Mouse (Mus musculus): Measurements from ENCODE around the gene Pdgfb.

Gene Pdgfb

DNA sequence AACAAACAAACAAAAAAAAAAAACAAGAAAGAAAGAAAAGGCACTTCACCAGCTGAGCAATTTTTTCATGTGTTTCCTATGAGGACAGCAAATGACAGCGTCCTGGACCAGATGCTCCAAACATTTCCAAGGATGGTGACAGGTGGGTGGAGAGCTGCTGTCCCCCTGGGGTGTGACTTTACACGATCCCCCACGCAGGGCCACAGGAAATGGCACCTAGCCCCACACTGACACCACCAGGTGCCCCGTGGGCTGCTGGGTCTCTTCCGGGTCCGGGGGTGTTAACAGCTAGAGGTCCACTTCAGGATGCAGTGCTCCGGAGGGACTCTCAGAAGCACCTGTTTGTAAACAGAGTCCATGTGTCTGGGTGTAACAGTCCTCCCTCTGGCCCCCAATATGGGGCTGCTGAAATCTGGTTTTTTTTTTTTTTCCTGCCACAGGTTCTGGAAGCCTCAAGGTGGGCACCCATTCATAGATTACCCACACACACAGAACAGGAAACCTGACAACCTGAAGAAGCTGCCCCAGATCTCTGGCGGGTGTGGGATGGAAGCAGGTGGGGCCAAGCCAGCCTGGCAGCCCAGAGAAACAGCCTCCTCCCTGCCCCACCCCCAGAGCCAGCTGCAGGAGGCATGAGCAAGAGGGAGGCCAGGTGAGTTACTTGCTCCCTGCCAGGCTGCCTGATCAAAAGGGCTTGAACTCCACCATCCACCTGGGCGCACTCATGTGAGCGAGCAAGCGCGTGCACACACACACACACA lies 5.2 kb downstream of the Pdgfb start:
- no peak for DNase-seq (ENCODE audit: low spot score in 2 of 2)

DNA sequence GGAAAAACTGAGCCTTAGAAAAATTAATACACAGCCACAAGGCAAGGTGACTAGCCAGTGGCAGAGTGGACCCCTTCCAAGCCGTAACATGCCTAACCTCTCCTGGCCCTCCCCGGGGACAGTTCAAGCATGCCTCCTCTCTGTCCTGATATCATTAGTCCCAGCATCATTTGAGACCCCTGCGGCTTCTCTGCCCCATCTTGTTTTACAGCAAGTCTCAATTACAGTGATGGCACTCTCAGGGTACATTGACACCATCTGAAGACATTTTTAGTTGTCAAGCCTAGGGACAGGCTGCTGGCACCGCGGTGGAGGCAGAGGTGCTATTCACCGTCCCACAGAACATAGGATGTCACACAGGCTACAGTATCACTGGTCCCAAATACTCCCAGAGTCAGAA lies 6.3 kb downstream of the Pdgfb start:
- no peak for DNase-seq (ENCODE audit: low spot score in 2 of 2)

DNA sequence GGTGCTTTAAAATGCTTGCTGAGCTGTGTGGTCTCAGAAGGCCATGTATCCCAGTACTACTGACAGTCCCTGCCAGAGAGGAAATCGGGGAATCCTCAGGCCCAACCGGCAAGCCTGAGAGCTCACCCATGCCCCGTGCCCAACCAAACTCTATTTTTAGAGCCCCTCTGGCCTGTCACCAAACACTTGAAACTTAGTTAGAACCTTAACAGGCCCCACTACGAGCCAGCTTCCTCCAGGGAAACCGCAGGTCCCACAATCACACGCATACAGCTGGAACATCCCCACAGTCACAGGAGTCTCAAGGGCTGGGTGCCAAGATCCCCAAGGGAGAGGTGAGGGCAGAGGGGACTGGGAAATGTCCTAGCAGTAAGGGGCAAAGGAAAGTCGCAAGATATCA lies 8.6 kb downstream of the Pdgfb start:
- DNase-seq (ENCODE audit: low spot score in 2 of 2) = no peak

DNA sequence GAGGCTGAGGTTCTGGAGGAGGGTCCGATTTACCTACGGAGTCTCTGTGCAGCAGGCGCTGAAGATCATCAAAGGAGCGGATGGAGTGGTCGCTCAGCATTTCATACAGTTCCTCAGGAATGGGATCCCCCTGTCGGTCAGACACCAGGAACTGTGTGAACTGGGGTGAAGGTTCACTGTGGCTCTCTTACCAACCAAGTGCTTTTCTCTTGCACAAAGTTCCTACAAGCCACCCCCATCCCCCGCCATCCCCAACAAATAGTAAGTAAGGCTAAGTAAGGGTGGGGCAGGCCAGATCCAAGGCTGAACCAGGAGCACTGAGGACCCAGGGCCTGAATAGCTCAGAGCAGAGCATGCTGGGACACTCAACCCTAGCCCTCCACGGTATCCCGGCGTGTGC lies 9.3 kb downstream of the Pdgfb start:
- no peak for DNase-seq (ENCODE audit: low spot score in 2 of 2)

DNA sequence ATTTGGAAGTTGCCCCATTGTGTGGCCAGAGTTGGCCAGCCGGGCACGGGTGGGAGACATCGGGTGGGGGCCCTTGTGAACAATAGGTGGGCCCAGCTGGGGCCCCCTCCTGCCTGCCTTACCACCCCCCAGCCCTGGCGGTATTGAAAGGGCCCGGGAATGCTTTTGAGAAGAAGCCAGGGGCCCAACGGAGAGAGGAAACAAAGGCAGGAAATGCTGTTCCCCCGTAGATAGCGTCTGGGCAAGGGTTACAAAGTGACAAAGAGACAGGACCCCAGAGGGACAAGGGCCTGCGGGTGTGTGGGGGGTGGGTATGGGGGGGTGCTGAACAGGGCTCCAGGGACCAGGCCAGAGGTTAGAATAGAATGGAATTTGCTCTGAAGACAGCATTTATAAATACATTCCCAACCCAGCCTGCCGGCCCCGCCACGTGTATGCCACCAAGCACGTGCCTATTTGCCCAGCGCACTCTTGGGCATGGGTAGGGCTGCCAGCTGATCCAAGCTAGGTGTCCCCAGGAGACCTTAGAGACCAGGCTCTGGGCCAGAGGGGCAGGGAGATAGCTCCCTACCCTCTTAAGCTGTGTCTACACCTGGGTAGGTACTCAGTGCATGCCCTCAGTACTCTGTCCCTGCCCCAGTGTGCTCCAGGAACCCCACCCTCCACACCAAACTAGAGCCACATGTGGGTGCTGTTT lies 10.0 kb downstream of the Pdgfb start:
- no peak for DNase-seq (ENCODE audit: low spot score in 2 of 2)

DNA sequence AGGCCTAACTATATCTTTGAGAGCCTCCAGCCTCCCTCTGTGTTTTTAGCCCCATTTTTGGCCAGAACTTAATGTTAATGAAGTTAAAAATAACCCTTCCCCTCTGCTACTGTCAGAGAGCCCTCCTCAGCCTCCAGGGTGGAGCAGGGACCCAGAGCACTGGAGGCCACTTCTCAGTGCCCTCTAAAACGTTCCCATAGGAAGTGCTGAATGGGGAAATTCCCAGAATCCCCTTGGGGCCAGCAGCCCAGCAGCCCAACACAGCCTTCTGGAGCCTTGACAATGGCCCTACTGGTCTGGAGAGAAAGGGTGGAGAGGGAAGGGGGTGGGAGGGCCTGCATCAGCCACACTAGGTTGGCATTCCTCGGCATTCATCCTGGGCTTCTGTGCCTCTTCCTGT lies 11.2 kb downstream of the Pdgfb start:
- DNase-seq (ENCODE audit: low spot score in 2 of 2) = no peak

DNA sequence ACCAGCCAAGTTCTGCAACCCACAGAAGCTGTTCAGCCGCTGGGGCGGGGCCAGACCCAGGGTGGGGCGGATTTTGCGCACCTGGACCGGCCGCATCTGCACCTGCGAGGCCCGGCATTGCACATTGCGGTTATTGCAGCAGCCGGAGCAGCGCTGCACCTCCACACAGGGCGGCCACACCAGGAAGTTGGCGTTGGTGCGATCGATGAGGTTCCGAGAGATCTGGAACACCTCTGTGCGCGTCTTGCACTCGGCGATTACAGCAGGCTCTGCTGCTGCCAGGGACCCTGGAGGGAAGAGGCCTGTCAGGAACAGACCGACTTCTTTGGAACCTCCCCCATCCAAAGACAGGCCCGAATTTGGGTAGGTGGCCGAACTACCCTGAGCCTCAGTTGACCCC lies 13.2 kb downstream of the Pdgfb start:
- DNase-seq (ENCODE audit: low spot score in 2 of 2) = no peak

DNA sequence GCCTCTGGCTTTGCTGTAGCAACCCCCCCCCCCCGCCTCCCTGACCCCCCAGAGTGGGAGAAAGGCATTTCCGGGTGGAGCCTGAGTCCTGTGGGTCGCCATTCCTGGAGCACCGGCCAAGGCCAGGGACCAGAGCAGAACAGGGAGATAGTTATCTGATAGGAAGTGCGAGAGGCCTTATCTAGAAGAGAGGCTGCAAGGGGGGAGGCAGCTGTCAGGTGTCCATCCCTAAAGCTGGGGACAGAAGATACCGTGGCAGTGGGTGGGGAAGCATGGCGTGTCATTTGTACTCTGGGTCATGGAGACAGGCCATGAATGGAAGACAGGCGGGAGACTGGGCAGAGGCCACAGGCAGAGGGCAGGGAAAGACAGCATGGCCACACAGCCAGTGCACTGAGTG lies 14.1 kb downstream of the Pdgfb start:
- DNase-seq (ENCODE audit: low spot score in 2 of 2) = no peak

DNA sequence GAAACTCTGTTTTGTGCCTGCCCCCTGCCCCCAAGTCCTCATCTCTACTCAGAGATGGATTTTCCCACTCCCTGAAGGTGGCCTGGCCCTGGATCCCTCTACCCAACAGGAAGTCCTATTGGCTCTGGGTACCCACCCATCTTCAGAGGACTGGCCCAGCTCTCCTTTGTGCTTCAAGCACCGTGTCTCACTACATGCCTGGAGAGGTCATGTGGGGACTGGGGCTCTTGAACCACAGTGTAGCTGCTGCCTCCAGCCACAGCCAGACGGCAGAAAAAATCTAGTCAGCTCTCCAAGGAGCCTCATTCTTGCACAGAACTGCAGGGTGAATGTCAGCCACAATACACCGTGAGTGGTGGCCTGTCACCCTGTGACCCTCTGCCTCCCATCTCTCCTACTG lies 16.8 kb downstream of the Pdgfb start:
- no peak for DNase-seq (ENCODE audit: low spot score in 2 of 2)

DNA sequence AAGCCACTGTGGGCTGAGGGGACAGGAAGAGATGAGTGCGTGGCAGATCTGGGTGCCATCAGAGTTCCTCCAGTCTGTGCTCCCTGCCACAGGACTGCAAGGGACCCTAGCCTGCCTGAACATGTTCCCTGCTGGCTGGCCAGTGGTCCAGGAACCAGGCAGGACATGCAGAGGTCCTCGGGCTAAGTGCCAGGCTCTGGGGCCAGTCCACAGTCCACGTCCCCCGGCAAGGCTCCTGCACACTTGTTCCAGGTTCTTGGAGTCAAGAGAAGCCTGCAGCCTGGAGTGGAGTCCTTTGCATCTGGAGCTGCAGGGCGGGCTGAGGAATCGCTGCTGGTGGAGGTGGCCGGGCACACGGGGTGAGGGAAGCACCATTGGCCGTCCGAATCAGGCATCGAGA lies 18.0 kb downstream of the Pdgfb start:
- no peak for DNase-seq (ENCODE audit: low spot score in 2 of 2)

DNA sequence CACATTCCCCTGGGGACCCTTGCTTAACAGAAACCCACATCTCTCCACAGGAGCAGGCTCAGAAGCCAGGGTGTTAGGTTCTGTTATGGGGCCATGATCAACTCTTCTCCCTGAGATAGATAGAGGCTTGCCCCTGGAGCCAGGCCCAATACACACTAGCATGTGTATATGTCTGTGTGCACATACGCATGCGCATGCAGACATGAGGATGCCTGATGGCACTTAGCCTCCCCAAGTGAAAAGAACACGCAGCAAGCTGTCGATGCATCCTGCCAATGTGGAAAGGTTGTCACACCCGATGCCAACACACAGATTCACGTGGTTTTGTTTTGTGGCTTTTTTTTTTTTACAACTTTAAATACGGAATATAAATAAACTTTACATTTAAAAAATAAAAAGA lies 19.2 kb downstream of the Pdgfb start:
- no peak for DNase-seq (ENCODE audit: low spot score in 2 of 2)

DNA sequence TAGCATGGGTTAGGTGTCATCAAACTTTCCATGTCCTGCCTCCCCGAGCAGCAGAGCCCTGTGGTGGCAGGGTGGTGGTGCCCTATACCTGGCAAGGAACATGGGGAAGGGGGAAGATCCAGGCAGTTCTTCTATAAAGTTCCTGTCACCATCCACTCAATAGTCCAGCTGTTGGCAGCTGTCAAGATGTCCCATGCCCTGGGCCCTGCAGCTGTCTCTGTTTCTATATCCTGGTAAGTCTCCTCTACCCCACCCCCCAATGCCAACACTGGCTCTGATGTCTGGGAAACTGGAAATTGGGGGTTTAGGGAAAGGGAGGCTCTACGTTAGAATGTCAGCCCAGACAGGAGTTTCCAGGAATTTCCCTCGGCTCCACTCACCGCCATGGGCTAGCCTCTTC lies 20.2 kb downstream of the Pdgfb start:
- no peak for DNase-seq (ENCODE audit: low spot score in 2 of 2)

DNA sequence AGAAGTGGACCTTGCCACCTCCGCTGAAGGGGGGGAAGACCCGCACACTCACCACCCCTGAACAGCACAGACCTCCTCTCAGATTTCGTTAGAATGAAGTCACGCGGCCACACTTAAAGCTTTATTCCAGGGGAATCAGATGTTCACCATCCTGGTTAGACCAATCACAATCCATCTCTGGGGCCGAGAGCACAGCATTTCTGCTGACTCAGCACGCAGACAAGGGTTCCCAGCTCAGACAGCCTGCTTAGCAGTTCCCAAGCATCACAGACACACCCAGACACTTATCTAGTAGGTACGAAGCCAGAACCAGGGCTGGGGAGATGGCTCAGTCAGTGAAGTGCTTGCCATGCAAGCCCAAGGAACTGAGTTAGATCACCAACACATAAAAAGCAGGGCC lies 28.6 kb downstream of the Pdgfb start:
- DNase-seq (ENCODE audit: low spot score in 2 of 2) = no peak

DNA sequence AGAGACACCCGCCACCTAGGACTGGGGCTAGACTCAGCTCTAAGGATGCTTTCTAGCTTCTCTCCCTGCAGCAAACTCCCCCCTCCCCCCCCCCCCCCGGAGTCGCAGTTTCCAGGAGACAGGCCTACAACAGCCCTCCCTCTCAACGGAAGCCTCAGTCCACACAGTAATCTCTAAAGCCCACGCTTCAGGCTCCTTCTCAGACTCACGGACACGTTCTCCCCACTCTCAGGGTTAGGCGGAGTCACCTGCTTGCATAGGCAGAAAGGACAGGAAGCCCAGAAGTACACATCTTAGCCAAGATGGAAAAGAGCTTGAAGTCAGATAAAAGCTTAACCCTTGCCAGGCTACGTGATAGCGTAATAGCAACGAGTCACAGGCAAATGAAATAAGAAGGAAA lies 29.3 kb downstream of the Pdgfb start:
- no peak for DNase-seq (ENCODE audit: low spot score in 2 of 2)

DNA sequence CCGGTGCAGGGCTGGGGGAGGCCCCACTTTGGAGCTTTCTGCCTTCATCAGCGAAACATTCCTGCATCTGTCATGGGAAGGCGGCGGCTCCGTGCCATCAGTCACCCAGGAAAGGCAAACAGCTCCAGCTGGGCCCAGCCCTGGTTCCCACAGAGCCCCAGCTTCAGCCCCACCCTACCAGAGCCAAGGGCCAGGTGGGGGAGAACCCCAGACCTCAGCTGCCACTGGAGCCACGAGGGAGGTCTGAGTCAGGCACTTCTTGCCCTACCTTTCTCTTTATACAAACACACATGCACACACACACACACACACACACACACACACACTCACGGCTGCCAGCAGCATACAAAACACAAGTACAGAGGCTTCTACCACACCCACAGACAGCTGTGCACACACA lies 30.6 kb downstream of the Pdgfb start:
- DNase-seq (ENCODE audit: low spot score in 2 of 2) = no peak

DNA sequence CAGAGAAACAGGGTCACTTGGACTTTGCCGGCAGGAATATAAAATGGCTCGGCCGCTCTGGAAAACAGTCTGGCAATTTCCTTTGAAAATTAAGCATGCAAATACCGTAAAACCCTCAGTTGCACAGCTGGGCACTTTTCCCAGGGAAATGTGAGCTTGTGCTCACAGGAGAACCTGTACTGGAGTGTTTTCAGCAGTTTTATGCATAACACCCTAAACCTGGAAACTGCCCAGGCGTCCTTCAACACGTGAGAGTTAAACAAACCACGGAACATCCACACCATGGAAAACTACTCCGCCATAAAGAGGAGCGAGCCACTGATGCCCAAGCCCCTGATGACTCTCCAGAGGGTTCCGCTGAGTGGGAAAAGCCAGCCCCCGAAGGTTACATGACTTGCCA lies 34.1 kb downstream of the Pdgfb start:
- no peak for DNase-seq (ENCODE audit: low spot score in 2 of 2)

DNA sequence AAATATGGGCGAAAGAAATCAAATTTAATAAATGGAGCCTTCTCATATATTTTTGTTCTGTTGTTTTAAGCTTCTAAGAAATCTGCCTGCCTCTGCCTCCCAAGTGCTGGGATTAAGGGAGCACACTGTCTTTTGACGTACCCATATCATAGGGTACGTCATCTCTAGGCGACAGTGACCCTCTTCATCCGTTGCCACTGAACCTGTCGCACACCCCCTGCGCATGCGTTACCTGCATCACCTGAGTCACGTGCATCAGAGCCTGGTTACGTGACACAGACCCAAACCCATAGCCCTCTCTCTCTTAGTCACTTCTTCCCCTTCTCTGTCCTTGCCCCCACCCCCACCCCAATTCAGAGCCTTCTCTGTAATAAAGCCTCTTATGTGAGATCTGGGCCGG lies 42.6 kb downstream of the Pdgfb start:
- DNase-seq (ENCODE audit: low spot score in 2 of 2) = no peak

DNA sequence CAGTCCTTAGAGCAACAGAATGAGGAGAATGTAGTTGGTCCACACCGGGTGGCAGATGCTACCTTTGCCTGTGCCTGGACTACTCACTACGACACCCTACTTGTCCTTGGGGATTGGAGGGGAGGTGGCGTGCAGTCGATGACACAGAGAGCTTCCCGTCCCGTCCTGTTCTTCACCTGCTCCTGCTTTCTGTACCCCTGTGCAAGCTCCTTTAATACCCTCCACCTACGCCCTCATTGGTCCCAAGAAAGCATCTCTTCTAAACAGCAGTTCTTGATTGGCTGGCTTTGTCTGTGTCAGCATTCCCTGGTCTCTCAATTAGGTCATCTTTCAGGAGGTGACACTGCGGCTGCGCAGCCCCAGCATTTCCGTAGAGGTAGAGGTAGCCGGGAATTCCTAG lies 43.8 kb downstream of the Pdgfb start, which contains the start of gene Cbx7:
Gene Cbx7 (minus strand): TSS at position 180 of the 400 bp plus-strand sequence.
- DNase-seq (ENCODE audit: low spot score in 2 of 2) = no peak

DNA sequence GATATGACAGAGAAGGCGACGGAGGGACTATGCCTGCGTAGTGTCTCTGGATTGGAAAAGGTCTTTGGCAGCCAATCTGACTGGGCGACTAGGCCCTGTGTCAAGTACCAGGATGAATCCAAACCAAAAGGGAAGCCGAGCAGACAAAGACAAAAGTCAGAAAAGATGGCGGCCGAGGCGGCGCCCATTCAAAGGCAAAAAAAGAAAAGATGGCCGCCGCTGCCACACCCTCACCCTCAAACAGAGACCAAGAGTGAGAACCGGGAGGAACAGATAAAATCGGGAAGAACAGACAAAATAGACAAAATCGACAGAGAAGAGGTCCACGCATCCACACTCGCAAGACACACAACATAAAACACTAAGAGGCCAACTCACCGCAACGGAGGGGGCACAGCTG lies 44.3 kb downstream of the Pdgfb start:
- DNase-seq (ENCODE audit: low spot score in 2 of 2) = no peak

DNA sequence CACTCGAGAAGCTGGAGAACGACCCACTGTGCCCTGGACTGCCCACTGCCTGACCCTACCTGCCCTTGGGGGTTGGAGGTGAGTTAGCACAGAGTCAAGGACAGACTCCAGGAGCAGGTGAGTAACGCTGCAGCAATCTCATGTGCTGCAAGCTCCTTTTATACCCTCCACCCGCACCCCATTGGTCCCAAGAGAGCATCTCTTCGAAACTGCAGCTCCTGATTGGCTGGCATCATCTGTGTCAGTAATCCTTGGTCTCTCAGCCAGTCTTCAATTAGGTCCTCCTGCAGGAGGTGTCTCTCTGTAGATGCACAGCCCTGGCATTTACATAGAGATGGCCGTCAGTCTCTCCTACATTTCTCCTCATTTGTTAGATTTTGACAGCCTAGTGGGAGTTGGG lies 47.4 kb downstream of the Pdgfb start:
- DNase-seq (ENCODE audit: low spot score in 2 of 2) = no peak

DNA sequence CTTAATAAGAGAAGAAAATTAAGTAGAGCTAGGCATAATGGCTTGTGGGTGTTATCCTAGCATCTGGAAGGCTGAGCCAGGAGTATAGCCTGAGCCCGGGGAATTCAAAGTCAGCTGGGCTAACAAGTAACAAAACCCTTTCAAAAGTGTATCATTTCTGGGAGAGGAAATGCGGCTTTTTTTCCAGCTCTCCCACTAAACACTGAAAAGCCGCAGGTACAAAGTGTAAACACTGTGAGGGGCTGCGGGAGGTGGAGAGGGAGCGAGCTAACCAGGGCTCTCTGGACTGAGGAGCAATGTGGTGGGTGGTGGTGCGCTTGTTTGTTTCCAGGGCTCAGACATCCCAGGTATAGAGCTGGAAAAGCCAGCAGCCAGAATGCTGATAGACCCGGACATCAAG lies 50.4 kb downstream of the Pdgfb start:
- no peak for DNase-seq (ENCODE audit: low spot score in 2 of 2)

DNA sequence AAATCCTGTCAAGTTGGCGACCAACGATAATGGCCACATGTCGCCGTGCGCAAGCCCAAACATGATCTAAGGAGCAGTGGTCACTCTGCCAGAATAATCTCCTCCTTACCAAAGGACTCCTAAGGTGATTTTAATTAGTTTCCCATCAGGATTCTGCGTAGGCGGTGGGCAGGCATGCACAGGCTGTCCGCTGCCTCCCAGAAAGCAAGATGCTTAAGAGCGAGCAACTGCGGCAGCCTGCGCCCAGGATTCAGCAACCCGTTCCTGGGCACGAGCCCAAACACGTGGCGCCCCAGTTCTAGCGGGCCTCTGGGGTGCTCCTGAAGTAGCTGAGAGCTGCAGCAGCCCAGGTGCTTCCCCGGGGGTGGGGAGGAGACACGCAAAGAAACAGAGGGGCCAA lies 52.1 kb downstream of the Pdgfb start:
- DNase-seq (ENCODE audit: low spot score in 2 of 2) = no peak

DNA sequence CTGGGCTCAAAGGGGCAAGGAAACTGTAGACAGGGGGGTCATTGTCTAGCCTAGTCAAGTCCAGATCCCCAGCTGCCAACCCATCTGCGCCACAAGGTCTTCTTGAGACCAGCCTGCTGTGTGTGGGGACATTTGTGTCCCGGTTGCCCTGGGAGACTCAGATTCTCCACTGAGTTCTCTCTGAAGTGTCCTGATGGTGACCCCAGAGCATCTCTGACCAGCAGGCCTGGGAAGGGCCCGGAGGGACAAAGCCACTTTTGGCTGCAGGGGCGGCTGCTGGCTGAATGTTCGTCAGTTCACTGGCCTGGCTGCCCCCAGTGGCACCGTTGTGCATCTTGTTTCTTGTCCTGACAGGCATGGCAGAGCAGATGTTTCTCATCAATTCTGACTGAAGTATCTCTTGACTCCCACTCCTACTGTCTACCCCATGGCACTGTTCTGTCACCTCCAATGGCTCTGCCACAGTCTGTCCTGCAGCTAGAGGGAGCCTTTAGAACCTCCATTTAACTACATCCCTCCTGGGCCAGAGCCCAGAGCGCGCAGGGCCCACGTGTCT lies 53.3 kb downstream of the Pdgfb start:
- DNase-seq (ENCODE audit: low spot score in 2 of 2) = no peak

Measured in urinary bladder, postnatal 4 days (tissue).